Mouse (Mus musculus): ENCODE measurements around the gene Lekr1. TPM values are rescaled to one million over a fixed set of nuclear protein-coding genes. Genes with fewer than 3 reads are reported as not detected.

The Lekr1 gene
- polyA plus RNA-seq (2015; fragmentation: Nextera tagmentation; extraction: Ambion mirVana), result 7.3 and 8.3 TPM in 2 replicates

DNA sequence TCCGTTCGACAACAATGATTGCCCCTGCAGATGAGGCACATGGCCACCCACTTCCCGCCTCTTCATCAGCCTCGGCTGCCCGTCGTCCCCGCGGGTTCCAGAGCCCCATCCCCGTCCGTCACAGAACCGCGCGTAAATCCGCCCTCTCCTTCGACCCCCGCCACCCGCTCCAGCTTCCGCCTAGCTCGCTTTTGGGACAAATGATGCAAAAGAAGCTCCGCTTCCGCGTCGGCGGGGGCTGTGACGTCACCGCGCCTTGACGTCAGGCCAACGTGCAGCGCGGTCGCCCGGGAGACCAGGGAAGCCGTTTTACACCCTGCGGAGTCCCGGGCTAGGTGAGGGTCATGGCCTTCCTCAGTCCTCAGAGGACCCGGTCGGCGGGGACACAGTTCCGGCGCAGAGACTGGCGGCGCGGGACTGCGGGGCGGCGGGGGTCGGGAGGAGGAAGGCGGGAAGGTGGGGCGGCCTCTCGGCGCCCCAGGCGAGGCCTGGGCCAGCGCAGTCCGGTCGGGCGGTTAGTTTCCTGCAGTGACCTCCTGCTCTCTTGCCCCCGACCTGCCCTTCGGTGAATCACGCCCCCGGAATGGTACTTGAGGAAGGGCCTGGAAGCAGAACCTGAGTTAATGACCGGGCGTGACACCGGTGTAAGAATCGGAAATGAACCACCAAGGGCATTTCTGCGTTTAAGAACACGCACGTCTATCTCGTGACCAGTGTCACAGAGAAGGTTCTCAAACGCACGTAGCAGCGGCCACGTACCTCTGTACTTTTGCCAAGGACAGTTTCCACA is at the start of gene Lekr1:
Lekr1 (plus strand) TSS at position 252 of the 790 bp plus-strand sequence.

Small RNA genes lying within 50 kb of the gene (microRNA-seq; reads per million reads assigned to microRNA genes)
- gene Mir8120, result not detected

Other genes with a start within 250 kb of the Lekr1 start
- 18.3 and 21.4 TPM in 2 replicates for gene Tiparp, start 137.8 kb upstream of the Lekr1 start, polyA plus RNA-seq (2015; fragmentation: Nextera tagmentation; extraction: Ambion mirVana)

Data from neural tube, postnatal 0 days (tissue).